Mouse (Mus musculus): ENCODE results near the gene Mettl21c. TPM values are rescaled to one million over a fixed set of nuclear protein-coding genes. Genes with fewer than 3 reads are reported as not detected.
A peak's percentile ranks its signal among the peaks of the same experiment; 100 is the strongest.
"Not testable (repeated sequence)": the region's sequence is repeated elsewhere in the genome, so short reads cannot be mapped to it uniquely, and the experiment has no call there.

The Mettl21c gene
- not detected in 2 replicates for polyA plus RNA-seq (2012; ENCODE audit: insufficient read depth, low replicate concordance)

GRCm38 (mm10) chr1:44019934-44020333 is at the start of gene Mettl21c:
Gene Mettl21c (minus strand): TSS chr1:44020034.
- Histone ChIP-seq H3K4me1 (no peaks in the 10 kb centered on the region), H3K27me3 (replicated peaks) (peaks cover 10% of the 10 kb centered on the region), H3K4me3 (replicated peaks) (no peak within 1 kb of the TSS), H3K36me3 (replicated peaks; ENCODE audit: low read length) (no peaks in the 10 kb centered on the region), H3K9me3 (no peaks in the 10 kb centered on the region)
- TF ChIP-seq FLI1 (IDR thresholded peaks at IDR 0.05; ENCODE audit: low read length) (no peak), GATA1 (IDR thresholded peaks at IDR 0.05; ENCODE audit: borderline replicate concordance, low read length) (no peak)

DNA sequence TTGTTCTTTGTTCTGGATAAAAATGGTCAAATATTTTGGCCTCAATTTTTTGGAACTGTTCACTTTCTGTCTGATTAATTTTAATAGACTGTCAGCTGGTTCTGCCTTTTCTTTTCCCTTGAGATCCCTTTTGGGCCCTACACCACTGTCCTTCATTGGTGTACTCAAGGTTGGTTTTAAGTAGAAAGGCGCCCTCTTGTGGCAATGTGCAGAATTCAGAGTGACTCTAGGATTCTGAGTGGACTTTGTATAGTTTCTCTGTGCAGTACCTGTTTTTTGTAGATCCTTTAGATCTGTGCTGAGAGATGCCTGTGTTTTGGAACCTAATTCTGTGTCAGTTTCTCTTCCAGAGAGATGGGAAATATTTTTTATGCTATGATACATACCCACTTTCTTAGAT is 44.8 kb upstream of the Mettl21c start:
- peaks cover 3% of the 10 kb centered on the region; the same call in 1 of the 2 replicates for H3K4me1 ChIP-seq
- no peak overlapping the region for H3K4me3 ChIP-seq (replicated peaks)
- H3K27me3 ChIP-seq (replicated peaks): no peaks in the 10 kb centered on the region
- no peaks in the 10 kb centered on the region for H3K9me3 ChIP-seq
- no peaks in the 10 kb centered on the region for H3K36me3 ChIP-seq (replicated peaks; ENCODE audit: low read length)
- TF ChIP-seq GATA1 (IDR thresholded peaks at IDR 0.05; ENCODE audit: borderline replicate concordance, low read length) (no peak), FLI1 (IDR thresholded peaks at IDR 0.05; ENCODE audit: low read length) (no peak)

DNA sequence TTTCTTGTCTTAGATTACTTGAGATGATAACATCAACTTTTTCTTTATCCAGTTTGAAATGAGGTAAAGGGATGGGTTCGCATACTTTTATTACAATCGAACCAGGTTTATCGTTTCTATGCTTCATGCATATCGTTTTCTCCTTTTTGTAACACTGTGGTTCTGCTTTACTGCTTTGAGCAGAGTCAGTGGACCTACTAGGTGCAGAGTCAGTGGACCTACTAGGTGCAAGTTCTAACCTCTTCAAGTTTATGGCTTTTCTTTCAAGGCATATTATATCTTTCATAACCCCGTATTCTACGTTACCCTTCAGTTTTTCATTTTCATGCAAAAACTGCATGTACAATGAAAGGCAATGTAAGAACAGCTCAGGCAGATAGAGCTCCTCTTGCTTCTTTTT is 43.6 kb upstream of the Mettl21c start:
- H3K4me1 ChIP-seq: peaks cover 3% of the 10 kb centered on the region; the same call in 1 of the 2 replicates
- no peaks in the 10 kb centered on the region for H3K9me3 ChIP-seq
- H3K4me3 ChIP-seq (replicated peaks): no peak overlapping the region
- no peaks in the 10 kb centered on the region for H3K27me3 ChIP-seq (replicated peaks)
- H3K36me3 ChIP-seq (replicated peaks; ENCODE audit: low read length): no peaks in the 10 kb centered on the region
- TF ChIP-seq GATA1 (IDR thresholded peaks at IDR 0.05; ENCODE audit: borderline replicate concordance, low read length) (no peak), FLI1 (IDR thresholded peaks at IDR 0.05; ENCODE audit: low read length) (no peak)

DNA sequence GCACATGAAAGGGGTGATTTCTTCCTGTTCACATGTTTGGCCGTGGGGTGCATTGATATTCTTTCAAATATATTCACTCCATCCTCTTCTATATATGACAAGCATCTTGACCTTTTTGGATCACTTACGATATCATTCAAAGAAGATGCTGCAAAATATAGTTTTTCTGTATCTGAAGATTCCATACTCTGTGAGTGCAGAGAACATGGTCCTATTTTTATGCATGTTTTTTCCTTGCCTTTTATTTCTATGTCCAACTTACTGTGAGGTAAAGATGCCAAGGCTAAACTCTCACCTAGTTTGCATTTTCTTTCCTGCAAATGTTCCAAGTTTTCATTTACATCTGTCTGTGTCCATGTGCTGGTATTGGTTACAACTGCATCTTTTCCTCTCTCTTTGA is 42.0 kb upstream of the Mettl21c start, which contains the start of gene Gm8251:
Gene Gm8251 (minus strand): TSS at position 101 of the 400 bp plus-strand sequence.
- Histone ChIP-seq H3K4me3 (replicated peaks) (no peak within 1 kb of the TSS), H3K27me3 (replicated peaks) (no peaks in the 10 kb centered on the region), H3K4me1 (peaks cover 3% of the 10 kb centered on the region; the same call in 1 of the 2 replicates), H3K36me3 (replicated peaks; ENCODE audit: low read length) (no peaks in the 10 kb centered on the region), H3K9me3 (no peaks in the 10 kb centered on the region)
- TF ChIP-seq FLI1 (IDR thresholded peaks at IDR 0.05; ENCODE audit: low read length) (no peak), GATA1 (IDR thresholded peaks at IDR 0.05; ENCODE audit: borderline replicate concordance, low read length) (no peak)

GRCm38 (mm10) chr1:44057805-44058204 is 38.0 kb upstream of the Mettl21c start:
- Histone ChIP-seq H3K4me1 (peaks cover 3% of the 10 kb centered on the region; the same call in 1 of the 2 replicates), H3K36me3 (replicated peaks; ENCODE audit: low read length) (no peaks in the 10 kb centered on the region), H3K9me3 (no peaks in the 10 kb centered on the region), H3K27me3 (replicated peaks) (no peaks in the 10 kb centered on the region), H3K4me3 (replicated peaks) (no peak overlapping the region)
- no peak for TF ChIP-seq GATA1 (IDR thresholded peaks at IDR 0.05; ENCODE audit: borderline replicate concordance, low read length)
- TF ChIP-seq FLI1 (IDR thresholded peaks at IDR 0.05; ENCODE audit: low read length): no peak

GRCm38 (mm10) chr1:44046556-44046955 is 26.7 kb upstream of the Mettl21c start:
- no peak overlapping the region for H3K4me3 ChIP-seq (replicated peaks)
- H3K36me3 ChIP-seq (replicated peaks; ENCODE audit: low read length): no peaks in the 10 kb centered on the region
- no peak for TF ChIP-seq GATA1 (IDR thresholded peaks at IDR 0.05; ENCODE audit: borderline replicate concordance, low read length)
- no peak for TF ChIP-seq FLI1 (IDR thresholded peaks at IDR 0.05; ENCODE audit: low read length)
- H3K27me3 ChIP-seq (replicated peaks): peaks cover 2% of the 10 kb centered on the region
- H3K9me3 ChIP-seq: 0 out of 2 replicates have a peak, but pooled peaks cover 4% of the 10 kb centered on the region
- H3K4me1 ChIP-seq: peaks cover 8% of the 10 kb centered on the region

DNA sequence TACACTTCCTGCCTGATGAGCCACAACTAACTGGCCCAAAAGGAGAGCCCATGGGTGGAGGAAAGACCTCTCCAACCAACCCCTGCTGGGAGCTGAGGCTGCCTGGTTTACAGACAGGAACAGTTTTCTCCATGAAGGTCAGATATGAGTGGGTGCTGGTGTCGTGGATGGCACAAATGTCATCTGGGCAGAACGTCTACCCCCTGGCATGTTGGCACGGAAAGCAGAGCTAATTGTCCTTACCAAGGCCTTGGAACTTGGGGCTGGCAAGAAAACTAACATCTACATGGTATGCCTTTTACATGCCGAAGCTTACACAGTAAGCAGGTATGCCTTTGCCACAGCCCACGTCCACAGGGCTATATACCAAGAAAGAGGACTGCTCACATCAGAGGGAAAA is 25.9 kb upstream of the Mettl21c start:
- H3K4me3 ChIP-seq (replicated peaks); H3K36me3 ChIP-seq (replicated peaks; ENCODE audit: low read length); H3K9me3 ChIP-seq; H3K27me3 ChIP-seq (replicated peaks): not testable (repeated sequence)
- H3K4me1 ChIP-seq: peaks cover 13% of the 10 kb centered on the region

DNA sequence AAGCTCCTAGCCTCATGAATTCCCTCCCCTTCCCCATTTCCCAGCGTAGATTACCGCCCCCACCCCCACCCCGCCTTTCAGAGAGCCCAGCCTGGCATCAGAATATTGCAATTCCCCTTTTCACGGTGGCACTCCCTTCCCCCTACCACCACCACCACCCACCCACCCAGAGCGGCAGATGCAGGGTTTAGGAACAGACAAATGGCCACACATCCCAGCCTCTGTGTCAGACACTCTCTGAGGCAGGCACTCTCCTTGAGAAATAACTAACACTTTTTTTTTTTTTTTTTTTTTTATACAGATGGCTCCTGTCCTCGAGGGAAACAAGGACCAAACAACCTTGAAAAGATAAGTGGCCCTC is 22.7 kb upstream of the Mettl21c start:
- peaks cover 13% of the 10 kb centered on the region for H3K4me1 ChIP-seq
- peaks cover 2% of the 10 kb centered on the region for H3K27me3 ChIP-seq (replicated peaks)
- no peaks in the 10 kb centered on the region for H3K36me3 ChIP-seq (replicated peaks; ENCODE audit: low read length)
- peak overlapping the region; percentile 92 for H3K4me3 ChIP-seq (replicated peaks)
- no peaks in the 10 kb centered on the region for H3K9me3 ChIP-seq
- no peak for TF ChIP-seq FLI1 (IDR thresholded peaks at IDR 0.05; ENCODE audit: low read length)
- no peak for TF ChIP-seq GATA1 (IDR thresholded peaks at IDR 0.05; ENCODE audit: borderline replicate concordance, low read length)

GRCm38 (mm10) chr1:44041797-44042554 is 22.1 kb upstream of the Mettl21c start:
- peaks cover 2% of the 10 kb centered on the region for H3K27me3 ChIP-seq (replicated peaks)
- peak overlapping the region; percentile 92 for H3K4me3 ChIP-seq (replicated peaks)
- H3K9me3 ChIP-seq: no peaks in the 10 kb centered on the region
- H3K36me3 ChIP-seq (replicated peaks; ENCODE audit: low read length): no peaks in the 10 kb centered on the region
- TF ChIP-seq GATA1 (IDR thresholded peaks at IDR 0.05; ENCODE audit: borderline replicate concordance, low read length): no peak
- TF ChIP-seq FLI1 (IDR thresholded peaks at IDR 0.05; ENCODE audit: low read length): no peak
- H3K4me1 ChIP-seq: peaks cover 13% of the 10 kb centered on the region

DNA sequence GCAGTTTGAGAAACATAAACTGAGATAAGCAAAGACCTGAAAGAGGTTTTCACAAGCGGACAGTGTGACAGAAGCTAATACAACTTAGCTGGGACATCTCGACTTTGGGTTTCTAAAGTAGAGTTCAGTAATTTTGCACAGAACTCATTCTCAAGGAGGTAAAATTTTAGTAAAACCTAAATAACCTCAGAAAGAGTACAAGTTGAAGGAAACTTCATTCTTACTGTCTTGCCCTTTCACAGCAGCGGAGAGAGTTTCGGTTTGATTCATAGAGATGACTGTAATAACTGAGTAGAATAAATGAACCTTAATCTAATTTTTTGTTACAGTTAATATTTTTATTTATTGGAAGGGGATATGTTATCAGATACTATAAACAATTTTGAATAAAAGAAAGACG is 13.1 kb upstream of the Mettl21c start:
- Histone ChIP-seq H3K27me3 (replicated peaks) (no peaks in the 10 kb centered on the region), H3K36me3 (replicated peaks; ENCODE audit: low read length) (no peaks in the 10 kb centered on the region), H3K4me3 (replicated peaks) (no peak overlapping the region), H3K4me1 (no peaks in the 10 kb centered on the region), H3K9me3 (no peaks in the 10 kb centered on the region)
- TF ChIP-seq GATA1 (IDR thresholded peaks at IDR 0.05; ENCODE audit: borderline replicate concordance, low read length) (no peak), FLI1 (IDR thresholded peaks at IDR 0.05; ENCODE audit: low read length) (no peak)

Data from megakaryocyte, embryonic 14.5 days (primary cell).